Mouse (Mus musculus) myocyte (in vitro differentiated cells): Measurements from ENCODE around the gene Tubgcp2. TPM values are rescaled to one million over a fixed set of nuclear protein-coding genes. Genes with fewer than 3 reads are reported as not detected.
A peak's percentile ranks its signal among the peaks of the same experiment; 100 is the strongest.

Experiments
- H3K27me3 ChIP-seq: one replicate; pipeline ENCODE4 v1.6.1; 2011; ENCODE audit not compliant: control insufficient read depth, insufficient read depth, insufficient read length
- H3K36me3 ChIP-seq: one replicate; pipeline ENCODE4 v1.6.1; 2011; ENCODE audit not compliant: control insufficient read depth, insufficient read depth
- H3K4me2 ChIP-seq: one replicate; pipeline ENCODE4 v1.6.1; 2011; ENCODE audit warnings: low read depth, control low read depth
- H3K4me3 ChIP-seq: one replicate; pipeline ENCODE4 v1.5.1; 2011; ENCODE audit warnings: mild to moderate bottlenecking, control low read depth, moderate library complexity
- H3K79me2 ChIP-seq: one replicate; pipeline ENCODE4 v1.6.1; 2011; ENCODE audit not compliant: control insufficient read depth, insufficient read depth
- H3ac ChIP-seq: one replicate; pipeline ENCODE4 v1.6.1; 2011; ENCODE audit not compliant: control insufficient read depth, insufficient read length
- CEBPB ChIP-seq: IDR thresholded peaks from 2 replicates; pipeline ENCODE4 v1.6.1; 2011; ENCODE audit warnings: mild to moderate bottlenecking, moderate library complexity; ENCODE audit not compliant: poor library complexity, insufficient read depth, severe bottlenecking
- E2F4 ChIP-seq: IDR thresholded peaks from one replicate; pipeline ENCODE4 v1.6.1; 2011; ENCODE audit warnings: mild to moderate bottlenecking, control low read depth, moderate library complexity; ENCODE audit not compliant: insufficient read depth
- MAX ChIP-seq: IDR thresholded peaks from one replicate; pipeline ENCODE4 v1.6.1; 2011; ENCODE audit warnings: low read depth, mild to moderate bottlenecking, control low read depth
- MYOD1 ChIP-seq, 3 experiments: IDR thresholded peaks; one replicate each; pipeline ENCODE4 v1.6.1; 2011; ENCODE audit warnings: control low read depth in 2 of 3, low read depth in 2 of 3, mild to moderate bottlenecking in 2 of 3, moderate library complexity in 1 of 3; ENCODE audit not compliant: insufficient read length in 2 of 3, control insufficient read depth in 1 of 3
- MYOG ChIP-seq, 3 experiments: IDR thresholded peaks; one replicate each; pipeline ENCODE4 v1.6.1; 2011; ENCODE audit warnings: control low read depth in 2 of 3, low read depth in 2 of 3, mild to moderate bottlenecking in 2 of 3; ENCODE audit not compliant: insufficient read length in 2 of 3, control insufficient read depth in 1 of 3, insufficient read depth in 1 of 3
- POLR2A ChIP-seq: IDR thresholded peaks from one replicate; pipeline ENCODE4 v1.6.1; 2011; ENCODE audit warnings: low read depth, mild to moderate bottlenecking, control low read depth, moderate library complexity; ENCODE audit not compliant: insufficient read length
- POLR2AphosphoS2 ChIP-seq: IDR thresholded peaks from one replicate; pipeline ENCODE4 v1.6.1; 2011; ENCODE audit warnings: low read depth, control low read depth; ENCODE audit not compliant: insufficient read length
- REST ChIP-seq: IDR thresholded peaks from one replicate; pipeline ENCODE4 v1.6.1; 2011; ENCODE audit warnings: mild to moderate bottlenecking, control low read depth, moderate library complexity; ENCODE audit not compliant: insufficient read depth, insufficient read length
- SRF ChIP-seq: IDR thresholded peaks from one replicate; pipeline ENCODE4 v1.6.1; 2011; ENCODE audit warnings: low read depth; ENCODE audit not compliant: control insufficient read depth, insufficient read length
- TCF12 ChIP-seq: IDR thresholded peaks from one replicate; pipeline ENCODE4 v1.6.1; 2011; ENCODE audit warnings: mild to moderate bottlenecking, control low read depth; ENCODE audit not compliant: poor library complexity, insufficient read depth, severe bottlenecking
- TCF3 ChIP-seq: IDR thresholded peaks from one replicate; pipeline ENCODE4 v1.6.1; 2011; ENCODE audit warnings: low read depth, control low read depth; ENCODE audit not compliant: insufficient read length
- USF1 ChIP-seq: IDR thresholded peaks from one replicate; pipeline ENCODE4 v1.6.1; 2011; ENCODE audit warnings: low read depth, mild to moderate bottlenecking, control low read depth, moderate library complexity
- polyA plus RNA-seq: library from polyadenylated mRNA; unstranded; fragments of >200 nt; fragmentation: generic; extraction: Trizol; gene quantifications from one replicate; pipeline ENCODE4 v1.2.1, GENCODE M21; 2012; ENCODE audit warnings: missing spikeins

Gene Tubgcp2
- polyA plus RNA-seq, 1 experiment, result 22.1 TPM

GRCm38 (mm10) chr7:139970216-139970919 is 66.1 kb downstream of the Tubgcp2 start:
- H3ac ChIP-seq, result no peak overlapping the region
- no peaks in the 10 kb centered on the region for H3K27me3 ChIP-seq

DNA sequence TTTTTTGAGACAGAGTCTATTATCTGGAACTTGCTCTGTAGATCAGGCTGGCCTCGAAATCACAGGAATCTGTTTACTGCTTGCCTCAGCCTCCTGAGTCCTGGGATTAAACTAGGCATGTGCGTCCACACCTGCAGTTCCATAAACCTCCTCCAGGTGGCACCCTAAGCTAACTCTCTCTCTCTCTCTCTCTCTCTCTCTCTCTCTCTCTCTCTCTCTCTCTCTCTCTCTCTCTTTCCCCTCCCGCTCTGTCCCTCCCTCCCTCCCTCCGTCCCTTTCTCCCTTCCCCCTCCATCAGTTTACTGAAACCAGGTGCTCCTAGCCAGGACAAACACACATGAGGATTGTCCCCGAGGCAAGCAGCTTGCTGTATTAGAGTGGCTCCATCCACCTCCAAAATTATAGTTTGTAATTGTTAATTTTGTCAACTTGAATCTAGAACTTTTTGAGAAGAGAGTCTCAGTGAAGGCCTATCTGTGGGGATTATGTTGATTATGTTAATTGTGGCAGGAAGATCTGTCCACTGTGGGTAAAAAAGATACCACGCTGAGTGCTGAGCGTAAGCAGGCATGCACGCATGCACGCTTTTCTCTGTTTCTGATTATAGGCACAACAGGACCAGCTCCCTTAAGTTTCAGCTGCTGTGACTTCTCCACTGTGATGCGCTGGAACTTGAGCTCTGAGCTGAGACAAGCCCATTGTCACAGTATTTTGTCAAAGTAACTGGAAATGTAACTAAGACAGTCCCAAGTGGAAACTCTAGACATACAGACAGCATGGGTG is 66.9 kb downstream of the Tubgcp2 start:
- Histone ChIP-seq H3K4me3 (no peak overlapping the region), H3K4me2 (peak overlapping the region; percentile 63), H3K79me2 (no peaks in the 10 kb centered on the region), H3ac (no peak overlapping the region), H3K27me3 (no peaks in the 10 kb centered on the region), H3K36me3 (no peaks in the 10 kb centered on the region)
- TF ChIP-seq USF1 (no peak), TCF12 (no peak), TCF3 (no peak), POLR2AphosphoS2 (no peak), E2F4 (no peak), CEBPB (no peak), REST (no peak), POLR2A (no peak), MYOD1 (IDR thresholded peaks at IDR 0.05; ENCODE audit: control insufficient read depth in 1 of 3, insufficient read length in 2 of 3, low read depth in 2 of 3) (no peak), MAX (no peak), MYOG (IDR thresholded peaks at IDR 0.05; ENCODE audit: control insufficient read depth in 1 of 3, insufficient read depth in 1 of 3, insufficient read length in 2 of 3, low read depth in 2 of 3) (no peak), SRF (no peak)

More at GRCm38 (mm10) chr7:139970216-139970919, 66.1 kb downstream of the Tubgcp2 start:
- H3K4me3 ChIP-seq, result no peak overlapping the region
- peak overlapping the region; percentile 63 for H3K4me2 ChIP-seq
- no peaks in the 10 kb centered on the region for H3K36me3 ChIP-seq
- no peaks in the 10 kb centered on the region for H3K79me2 ChIP-seq
- TF ChIP-seq MAX (no peak), POLR2AphosphoS2 (no peak), MYOD1 (IDR thresholded peaks at IDR 0.05; ENCODE audit: control insufficient read depth in 1 of 3, insufficient read length in 2 of 3, low read depth in 2 of 3) (peak in 1 of 3 experiments; percentile 69), MYOG (IDR thresholded peaks at IDR 0.05; ENCODE audit: control insufficient read depth in 1 of 3, insufficient read depth in 1 of 3, insufficient read length in 2 of 3, low read depth in 2 of 3) (peak in 1 of 3 experiments; percentile 61)

DNA sequence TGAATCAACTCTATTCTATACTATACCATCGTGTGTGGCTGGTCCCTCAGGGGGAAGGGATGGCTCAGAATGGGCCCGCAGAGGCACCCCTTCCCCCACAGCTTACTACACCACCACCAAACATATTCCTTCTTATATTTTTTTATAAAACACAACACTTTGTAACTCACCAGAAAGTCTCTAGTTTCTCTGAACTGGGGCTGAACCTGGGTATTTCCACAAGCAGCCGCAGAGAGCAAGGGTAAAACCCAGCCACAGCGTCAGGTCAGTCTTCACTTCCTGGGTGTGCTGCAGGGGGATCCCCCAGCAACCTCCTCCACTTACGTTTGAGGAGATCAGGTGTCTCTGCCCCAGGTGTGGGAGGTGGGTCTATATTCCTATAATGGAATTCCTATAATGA is 68.0 kb downstream of the Tubgcp2 start:
- no peaks in the 10 kb centered on the region for H3K79me2 ChIP-seq
- H3K4me2 ChIP-seq, result no peak overlapping the region
- H3K4me3 ChIP-seq, result no peak overlapping the region
- TF ChIP-seq E2F4, result no peak
- TF ChIP-seq TCF3, result no peak
- TF ChIP-seq MAX, result no peak
- TF ChIP-seq TCF12, result no peak
- TF ChIP-seq SRF, result no peak
- no peak for TF ChIP-seq CEBPB
- TF ChIP-seq USF1, result no peak
- no peak for TF ChIP-seq MYOG (IDR thresholded peaks at IDR 0.05; ENCODE audit: control insufficient read depth in 1 of 3, insufficient read depth in 1 of 3, insufficient read length in 2 of 3, low read depth in 2 of 3)
- no peak for TF ChIP-seq REST
- TF ChIP-seq POLR2A, result no peak
- TF ChIP-seq POLR2AphosphoS2, result no peak
- no peak for TF ChIP-seq MYOD1 (IDR thresholded peaks at IDR 0.05; ENCODE audit: control insufficient read depth in 1 of 3, insufficient read length in 2 of 3, low read depth in 2 of 3)
- no peaks in the 10 kb centered on the region for H3K27me3 ChIP-seq
- H3ac ChIP-seq, result no peak overlapping the region
- no peaks in the 10 kb centered on the region for H3K36me3 ChIP-seq

- Histone ChIP-seq H3ac (no peak overlapping the region), H3K36me3 (no peaks in the 10 kb centered on the region), H3K79me2 (no peaks in the 10 kb centered on the region), H3K4me3 (no peak overlapping the region), H3K4me2 (no peak overlapping the region), H3K27me3 (no peaks in the 10 kb centered on the region)
- TF ChIP-seq E2F4 (no peak), POLR2A (no peak), MAX (no peak), POLR2AphosphoS2 (no peak), MYOD1 (IDR thresholded peaks at IDR 0.05; ENCODE audit: control insufficient read depth in 1 of 3, insufficient read length in 2 of 3, low read depth in 2 of 3) (no peak), TCF3 (no peak), REST (no peak), USF1 (no peak), TCF12 (no peak), CEBPB (no peak)
Measured at GRCm38 (mm10) chr7:139967175-139967574, 69.3 kb downstream of the Tubgcp2 start.
